In the genomic region with DNA sequence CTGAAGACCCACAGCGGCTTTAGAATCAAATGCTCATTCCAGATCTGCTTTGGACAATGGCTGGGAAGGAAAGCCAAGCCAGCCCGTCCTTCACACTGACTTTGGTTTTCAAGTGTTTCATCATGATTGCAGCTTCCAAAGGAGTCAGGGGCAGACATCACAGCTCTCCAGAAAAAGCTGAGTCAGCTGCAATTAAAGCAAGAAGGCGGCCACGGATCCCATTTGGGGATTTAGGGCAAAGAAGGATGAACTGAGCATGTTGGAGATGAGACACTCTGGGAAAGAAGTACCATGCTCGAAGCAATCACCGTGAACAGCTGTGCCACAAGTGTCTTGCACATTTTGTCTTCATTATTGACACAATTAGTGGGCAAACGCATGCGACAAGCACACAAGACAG, we compare ENCODE assay signal across 15 mouse cellular contexts.
"Had no signal": no experiment of that assay in that cellular context is flagged by ENCODE, and none has a peak within 500 bp of the region (broad histone marks: within the 10 kb centered on the region; RNA-seq: fewer than 3 reads in every experiment).

No protein-coding gene starts in this region.

- H3K4me3 ChIP-seq: megakaryocyte, embryonic 14.5 days; midbrain, embryonic 13.5 days; midbrain, embryonic 15.5 days; neural tube, embryonic 12.5 days; stomach, embryonic 15.5 days had no signal

- H3K4me1 ChIP-seq: megakaryocyte, embryonic 14.5 days; midbrain, embryonic 13.5 days; midbrain, embryonic 15.5 days; neural tube, embryonic 12.5 days; stomach, embryonic 15.5 days had no signal

- DNase-seq: lung, adult 18-20 months; lung, embryonic 14.5 days; lung, postnatal 14 days; lung, postnatal 36 days; right cerebral cortex, postnatal 14 days; thymus, postnatal 14 days; thymus, postnatal 36 days had no signal

- H3K27me3 ChIP-seq: megakaryocyte, embryonic 14.5 days; midbrain, embryonic 13.5 days; midbrain, embryonic 15.5 days; neural tube, embryonic 12.5 days; stomach, embryonic 15.5 days had no signal

- H3K27ac ChIP-seq: macrophage; midbrain, embryonic 13.5 days; midbrain, embryonic 15.5 days; neural tube, embryonic 12.5 days; stomach, embryonic 15.5 days; stomach, postnatal 0 days had no signal

- H3K4me2 ChIP-seq: lung, embryonic 14.5 days; midbrain, embryonic 11.5 days; midbrain, embryonic 13.5 days; midbrain, embryonic 15.5 days; neural tube, embryonic 12.5 days; stomach, embryonic 15.5 days had no signal

- H3K9ac ChIP-seq: lung, embryonic 14.5 days; midbrain, embryonic 13.5 days; midbrain, embryonic 15.5 days; neural tube, embryonic 12.5 days; stomach, embryonic 15.5 days had no signal

- H3K36me3 ChIP-seq: midbrain, embryonic 13.5 days; midbrain, embryonic 15.5 days; neural tube, embryonic 12.5 days; stomach, embryonic 15.5 days had no signal

- H3K9me3 ChIP-seq: megakaryocyte, embryonic 14.5 days; midbrain, embryonic 13.5 days; midbrain, embryonic 15.5 days; neural tube, embryonic 12.5 days; stomach, embryonic 15.5 days had no signal
